Mouse (Mus musculus): ENCODE measurements at regions not wholly inside any gene's neighbourhood (a gene's known extent, or its start where the extent isn't known, plus 50 kb on each side); places are given as distances from the start of the nearest gene placed in this dataset.

DNA sequence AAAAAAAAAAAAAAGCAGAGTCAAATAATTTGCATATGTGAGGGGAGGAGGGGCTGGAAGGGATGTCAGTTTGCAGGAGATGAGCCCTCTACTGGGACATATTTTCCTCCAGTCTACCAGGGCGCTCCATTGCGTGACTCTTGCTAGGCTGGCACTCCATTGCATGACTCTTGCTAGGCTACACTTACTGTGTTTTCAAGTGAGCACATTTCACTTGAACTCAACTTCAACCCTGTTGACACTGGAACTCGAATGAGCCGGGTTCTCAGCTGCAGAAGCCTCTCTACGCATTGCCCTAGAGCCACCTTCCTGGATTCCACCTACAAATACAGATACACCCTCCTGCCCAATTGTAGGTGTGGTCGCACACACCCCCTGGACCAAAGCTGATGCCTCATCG is 131.5 kb upstream of the 3110018I06Rik start:
- DNase-seq (ENCODE audit: low spot score in 2 of 2) = no peak

DNA sequence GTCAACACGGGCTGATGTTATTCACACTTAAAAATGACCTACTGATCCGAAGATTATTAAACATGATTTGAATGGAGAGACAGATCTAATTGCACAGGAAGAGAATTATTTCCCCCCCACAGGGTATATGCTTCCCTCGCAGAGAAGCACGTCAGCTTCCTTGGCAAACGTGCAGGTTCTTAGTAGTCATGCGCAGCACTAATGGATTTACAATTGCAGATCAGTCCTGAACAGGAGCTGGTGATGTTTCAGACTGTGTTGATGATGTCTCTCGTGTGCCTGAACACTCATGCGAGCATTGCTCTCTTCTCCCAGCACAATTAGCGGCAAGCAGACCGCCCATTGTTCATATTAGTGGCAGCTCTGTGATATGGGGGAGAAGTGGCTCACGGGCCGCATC is 127.9 kb upstream of the 3110018I06Rik start:
- no peak for DNase-seq (ENCODE audit: low spot score in 2 of 2)

DNA sequence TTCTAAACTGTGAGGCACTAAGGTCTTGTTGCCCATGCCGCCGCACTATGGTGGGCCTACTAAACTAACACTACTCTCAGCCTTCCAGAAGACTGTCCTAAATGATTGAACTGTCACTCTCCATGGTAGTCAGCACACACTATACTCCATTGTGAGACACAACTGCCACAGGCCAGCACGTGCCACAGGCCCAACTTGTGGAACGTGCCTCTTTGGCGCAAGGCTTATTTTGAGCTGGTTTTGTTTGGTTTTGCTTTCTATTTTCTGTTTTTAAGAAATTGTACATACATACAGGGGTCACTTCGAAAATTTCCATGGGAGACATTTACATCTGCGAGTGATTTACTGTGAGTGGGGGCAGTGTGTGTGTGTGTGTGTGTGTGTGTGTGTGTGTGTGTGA is 126.8 kb upstream of the 3110018I06Rik start:
- no peak for DNase-seq (ENCODE audit: low spot score in 2 of 2)

DNA sequence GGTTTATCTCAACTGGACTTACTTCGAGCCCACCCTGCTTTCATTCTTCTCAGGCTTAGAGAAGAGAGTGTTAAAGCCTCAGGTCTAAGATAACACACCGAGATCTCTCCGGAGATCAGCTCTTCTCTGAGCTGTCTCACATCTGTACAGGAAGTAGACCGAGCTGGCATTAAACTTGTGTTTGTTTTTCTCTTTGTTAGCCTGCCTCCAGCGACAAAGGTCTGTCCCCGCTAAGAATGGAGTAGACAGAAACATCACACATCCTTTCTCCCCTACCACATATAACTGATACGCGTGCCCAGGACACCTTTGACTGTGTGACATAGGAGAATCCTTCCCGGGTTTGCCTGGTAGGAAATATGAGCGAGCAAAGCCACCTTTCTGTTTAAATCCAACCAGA is 126.3 kb upstream of the 3110018I06Rik start:
- no peak for DNase-seq (ENCODE audit: low spot score in 2 of 2)

DNA sequence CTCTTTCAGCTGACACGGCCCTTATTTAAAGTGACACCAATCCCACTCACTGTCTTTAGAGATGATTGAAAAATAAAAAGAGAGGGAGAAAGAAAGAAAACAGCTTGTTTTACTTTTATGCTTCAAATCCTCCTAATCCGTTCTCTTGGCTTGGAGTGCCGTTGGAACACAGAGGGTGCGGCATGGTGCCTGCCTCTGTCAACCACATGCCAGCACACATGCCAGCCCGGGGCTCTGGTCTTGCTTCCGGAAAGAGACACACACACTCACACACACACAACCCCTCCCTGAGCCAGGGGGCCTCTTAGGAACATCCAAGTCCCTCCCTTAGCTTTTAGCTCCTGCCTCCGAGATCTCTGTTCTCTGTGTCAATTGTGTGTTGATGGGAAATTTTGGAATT is 116.2 kb upstream of the 3110018I06Rik start:
- no peak for DNase-seq (ENCODE audit: low spot score in 2 of 2)

DNA sequence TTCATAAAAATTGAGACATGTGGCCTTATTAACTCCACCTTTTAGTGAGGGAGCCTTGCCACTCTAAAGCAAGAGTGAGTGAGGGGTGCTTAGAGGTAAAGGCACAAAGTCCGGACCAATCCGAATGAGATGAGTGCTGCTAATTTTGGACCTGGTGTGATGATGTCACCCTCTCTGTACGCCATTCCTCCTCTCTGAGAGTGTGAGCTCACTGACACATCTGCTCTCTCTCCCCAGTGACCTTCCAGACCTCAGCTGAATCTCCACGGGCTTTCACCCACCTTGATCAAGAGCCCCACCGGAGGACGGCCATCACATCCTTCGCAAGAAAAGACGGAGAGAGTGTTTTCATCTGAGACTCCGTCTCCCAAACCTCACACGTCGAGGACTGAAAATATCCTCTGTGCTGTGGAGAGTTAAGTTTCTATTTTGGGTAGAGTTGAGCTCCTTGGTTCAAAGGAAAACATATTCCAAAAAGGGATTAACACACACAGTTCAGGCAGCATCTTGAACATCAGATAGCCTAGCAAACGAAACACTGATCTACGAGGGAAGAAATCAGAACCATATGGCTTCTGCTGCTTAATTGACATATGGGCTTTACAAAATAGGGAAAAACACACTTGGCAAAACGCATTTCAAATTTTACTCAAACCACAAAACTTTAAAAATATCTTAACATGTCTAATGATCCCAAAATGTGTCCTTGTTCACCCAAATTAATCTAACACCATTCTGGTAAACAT is 96.2 kb upstream of the 3110018I06Rik start:
- DNase-seq (ENCODE audit: low spot score in 2 of 2) = no peak

DNA sequence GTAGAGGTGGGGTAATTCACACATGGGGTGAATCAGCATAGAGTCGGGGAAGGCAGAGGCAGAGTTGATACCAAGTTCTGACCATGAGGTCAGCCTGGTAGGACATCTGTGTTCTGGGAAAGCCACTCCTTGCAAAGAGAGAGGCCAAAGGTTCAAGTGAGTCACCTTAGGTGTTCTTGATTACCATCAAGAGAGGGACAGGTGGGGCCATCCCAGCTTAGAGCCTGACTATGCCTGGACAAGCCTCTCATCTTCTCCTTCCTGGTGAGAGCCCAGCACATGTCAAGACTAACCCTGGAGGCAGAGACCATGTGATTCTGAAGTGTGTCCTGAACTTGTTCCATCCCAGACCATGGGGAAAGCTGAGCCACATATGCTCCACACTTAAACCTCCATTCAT is 94.0 kb upstream of the 3110018I06Rik start:
- DNase-seq (ENCODE audit: low spot score in 2 of 2) = no peak

DNA sequence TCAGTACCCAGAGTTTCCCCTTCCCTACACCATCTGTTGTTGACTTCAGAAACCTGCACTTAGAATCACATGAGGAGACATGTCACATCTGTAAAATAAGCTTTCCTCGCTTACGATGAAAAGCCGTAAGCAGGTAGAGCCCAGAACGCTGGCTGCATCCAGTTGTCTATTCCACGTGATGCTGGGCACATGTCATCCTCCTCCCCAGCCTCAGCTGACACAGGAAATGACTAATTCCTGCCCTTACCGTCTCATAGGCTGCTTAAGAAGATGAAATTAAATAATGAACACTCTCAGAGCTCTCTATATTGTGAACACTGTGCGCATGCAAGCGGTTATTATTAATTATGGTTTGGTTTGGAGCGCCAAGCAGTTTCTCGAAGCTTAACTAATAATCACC is 83.6 kb upstream of the 3110018I06Rik start:
- DNase-seq (ENCODE audit: low spot score in 2 of 2) = no peak

DNA sequence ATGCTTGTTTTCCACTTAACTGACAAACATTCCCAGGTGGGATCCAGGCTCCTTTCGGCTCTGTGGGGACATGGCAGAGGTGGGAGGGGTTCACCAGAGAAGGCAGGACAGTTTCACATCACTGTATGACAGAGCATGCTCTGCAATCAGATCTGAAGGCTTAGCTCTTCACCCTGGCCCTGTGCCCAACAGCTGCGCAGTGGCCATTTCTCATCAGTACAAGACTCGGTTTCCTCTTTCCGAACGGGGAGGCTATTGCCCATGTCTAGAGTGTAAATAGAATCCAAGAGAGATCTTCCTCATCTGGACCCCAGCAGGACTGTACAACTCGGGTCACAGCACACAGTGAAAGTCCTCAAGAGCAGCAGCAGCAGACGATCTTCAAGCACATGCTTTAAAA is 64.5 kb upstream of the 3110018I06Rik start:
- no peak for DNase-seq (ENCODE audit: low spot score in 2 of 2)

DNA sequence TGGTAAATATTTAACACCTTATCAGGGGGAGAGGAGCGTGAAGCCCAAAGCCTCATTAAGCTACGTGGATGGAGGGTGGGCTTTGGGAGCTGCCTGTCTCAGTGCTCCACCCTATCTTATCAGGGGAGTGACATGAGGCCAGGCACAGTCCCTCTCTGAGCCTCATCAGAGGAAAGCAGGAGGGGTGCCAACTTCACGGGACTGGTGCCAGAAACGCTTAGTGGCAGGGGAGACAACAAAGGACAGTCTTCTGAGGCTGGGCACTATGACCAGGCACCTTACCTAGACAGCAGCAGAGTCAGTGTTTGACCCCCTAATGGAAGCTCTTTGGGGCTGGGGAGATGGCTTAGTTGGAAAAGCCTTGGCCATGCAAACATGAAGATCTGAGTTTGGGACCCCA is 49.9 kb upstream of the 3110018I06Rik start:
- no peak for DNase-seq (ENCODE audit: low spot score in 2 of 2)
